Mouse (Mus musculus) heart, postnatal 4 days (tissue): ENCODE data around the gene Tmem191c. TPM values are rescaled to one million over a fixed set of nuclear protein-coding genes. Genes with fewer than 3 reads are reported as not detected.

ENCODE experiments used
- DNase-seq: peaks from one replicate; pipeline ENCODE4 v3.0.0; 2021
- total RNA-seq, 2 experiments: library from RNA; stranded (reverse); gene quantifications; 2 replicates each; pipeline ENCODE4 v1.2.3; 2021

The Tmem191c gene
- total RNA-seq, 2 experiments from 2014 or later, result 6.3 to 7.9 TPM

- DNase-seq, result no peak
Measured at GRCm38 (mm10) chr16:17267937-17268336, 7.9 kb upstream of the Tmem191c start.

- no peak for DNase-seq
Measured at GRCm38 (mm10) chr16:17269872-17270271, 6.0 kb upstream of the Tmem191c start.

- DNase-seq, result peak; percentile 62
Measured at GRCm38 (mm10) chr16:17271124-17271523, 4.8 kb upstream of the Tmem191c start.

- no peak for DNase-seq
Measured at GRCm38 (mm10) chr16:17271856-17272255, 4.0 kb upstream of the Tmem191c start.

- DNase-seq, result peak; percentile 96
Measured at GRCm38 (mm10) chr16:17276164-17277151, 581 bp downstream of the Tmem191c start.

- peak; percentile 35 for DNase-seq
Measured at GRCm38 (mm10) chr16:17277342-17278211, 1.7 kb downstream of the Tmem191c start.

- no peak for DNase-seq
Measured at GRCm38 (mm10) chr16:17280471-17280870, 4.6 kb downstream of the Tmem191c start.

GRCm38 (mm10) chr16:17283151-17283550 is 7.3 kb downstream of the Tmem191c start:
- peak; percentile 28 for DNase-seq

- DNase-seq, result no peak
Measured at GRCm38 (mm10) chr16:17287103-17287502, 11.2 kb downstream of the Tmem191c start.

GRCm38 (mm10) chr16:17291016-17291415 is 15.1 kb downstream of the Tmem191c start:
- no peak for DNase-seq

- DNase-seq, result peak; percentile 85
Measured at GRCm38 (mm10) chr16:17292751-17293150, 16.9 kb downstream of the Tmem191c start.

GRCm38 (mm10) chr16:17300818-17301217 is 24.9 kb downstream of the Tmem191c start:
- DNase-seq, result no peak

- no peak for DNase-seq
Measured at GRCm38 (mm10) chr16:17303521-17304245, 27.8 kb downstream of the Tmem191c start.

- DNase-seq, result no peak
Measured at GRCm38 (mm10) chr16:17307461-17307860, 31.6 kb downstream of the Tmem191c start.

- no peak for DNase-seq
Measured at GRCm38 (mm10) chr16:17309036-17309435, 33.2 kb downstream of the Tmem191c start.

GRCm38 (mm10) chr16:17312531-17312930 is 36.7 kb downstream of the Tmem191c start:
- DNase-seq, result no peak

GRCm38 (mm10) chr16:17316554-17316953 is 40.7 kb downstream of the Tmem191c start:
- no peak for DNase-seq

GRCm38 (mm10) chr16:17321481-17321880 is 45.6 kb downstream of the Tmem191c start:
- peak; percentile 30 for DNase-seq

GRCm38 (mm10) chr16:17324745-17325144 is 48.9 kb downstream of the Tmem191c start:
- DNase-seq, result no peak

- DNase-seq, result no peak
Measured at GRCm38 (mm10) chr16:17326064-17326463, 50.2 kb downstream of the Tmem191c start.

GRCm38 (mm10) chr16:17329848-17330570 is 54.1 kb downstream of the Tmem191c start:
- DNase-seq, result no peak

- no peak for DNase-seq
Measured at GRCm38 (mm10) chr16:17331116-17331515, 55.2 kb downstream of the Tmem191c start, which contains the start of gene Serpind1. Gene Serpind1 (plus strand): TSS chr16:17331371.
